Mouse (Mus musculus): ENCODE results near the gene Tmem184a. TPM values are rescaled to one million over a fixed set of nuclear protein-coding genes. Genes with fewer than 3 reads are reported as not detected.

Gene Tmem184a
- polyA plus RNA-seq, 1 experiment from 2014 or later: 0.92 TPM

GRCm38 (mm10) chr5:139818056-139818455, 1.7 kb downstream of the Tmem184a start:
- DNase-seq (ENCODE audit: low spot score) (no peak), ATAC-seq (ENCODE audit: insufficient number of reproducible peaks, low FRiP score, low TSS enrichment, low read depth) (no peak)
- Histone ChIP-seq H3K9ac (ENCODE audit: low read length) (no peak overlapping the region), H3K4me1 (ENCODE audit: control insufficient read depth, insufficient read depth, low read length) (peaks cover 7% of the 10 kb centered on the region), H3K4me2 (ENCODE audit: low read depth, severe bottlenecking) (no peak overlapping the region), H3K9me3 (ENCODE audit: control insufficient read depth, low read length) (no peaks in the 10 kb centered on the region), H3K4me3 (ENCODE audit: low read depth, low read length) (no peak overlapping the region), H3K36me3 (ENCODE audit: control insufficient read depth, insufficient read depth, low read length) (peaks cover 5% of the 10 kb centered on the region; the same call in 1 of the 2 replicates), H3K27me3 (ENCODE audit: control insufficient read depth, insufficient read depth, low read length) (peaks cover 25% of the 10 kb centered on the region), H3K27ac (replicated peaks; ENCODE audit: low read depth, low read length) (no peak overlapping the region)
- 78% methylated on average over 3 of the region's 3 CpGs for WGBS

- Histone ChIP-seq H3K4me2 (ENCODE audit: low read depth, severe bottlenecking) (no peak overlapping the region), H3K9ac (ENCODE audit: low read length) (no peak overlapping the region), H3K4me1 (ENCODE audit: control insufficient read depth, insufficient read depth, low read length) (peaks cover 7% of the 10 kb centered on the region), H3K36me3 (ENCODE audit: control insufficient read depth, insufficient read depth, low read length) (peaks cover 2% of the 10 kb centered on the region; the same call in 1 of the 2 replicates), H3K4me3 (ENCODE audit: low read depth, low read length) (no peak overlapping the region), H3K27me3 (ENCODE audit: control insufficient read depth, insufficient read depth, low read length) (peaks cover 31% of the 10 kb centered on the region), H3K9me3 (ENCODE audit: control insufficient read depth, low read length) (no peaks in the 10 kb centered on the region), H3K27ac (replicated peaks; ENCODE audit: low read depth, low read length) (no peak overlapping the region)
- DNase-seq (ENCODE audit: low spot score) (no peak), ATAC-seq (ENCODE audit: insufficient number of reproducible peaks, low FRiP score, low TSS enrichment, low read depth) (no peak)
- WGBS: 0% methylated on average over 1 of the region's 1 CpGs
Measured at GRCm38 (mm10) chr5:139817292-139817691, 2.4 kb downstream of the Tmem184a start.

- Histone ChIP-seq H3K27ac (replicated peaks; ENCODE audit: low read depth, low read length) (no peak overlapping the region), H3K9ac (ENCODE audit: low read length) (no peak overlapping the region), H3K4me1 (ENCODE audit: control insufficient read depth, insufficient read depth, low read length) (no peaks in the 10 kb centered on the region), H3K4me3 (ENCODE audit: low read depth, low read length) (no peak overlapping the region), H3K4me2 (ENCODE audit: low read depth, severe bottlenecking) (no peak overlapping the region), H3K9me3 (ENCODE audit: control insufficient read depth, low read length) (no peaks in the 10 kb centered on the region), H3K36me3 (ENCODE audit: control insufficient read depth, insufficient read depth, low read length) (no peaks in the 10 kb centered on the region), H3K27me3 (ENCODE audit: control insufficient read depth, insufficient read depth, low read length) (peaks cover 31% of the 10 kb centered on the region)
- no peak for ATAC-seq (ENCODE audit: insufficient number of reproducible peaks, low FRiP score, low TSS enrichment, low read depth)
- DNase-seq (ENCODE audit: low spot score): no peak
Measured at GRCm38 (mm10) chr5:139816445-139816844, 3.3 kb downstream of the Tmem184a start.

GRCm38 (mm10) chr5:139815964-139816363, 3.8 kb downstream of the Tmem184a start:
- Histone ChIP-seq H3K27ac (replicated peaks; ENCODE audit: low read depth, low read length) (no peak overlapping the region), H3K36me3 (ENCODE audit: control insufficient read depth, insufficient read depth, low read length) (no peaks in the 10 kb centered on the region), H3K4me1 (ENCODE audit: control insufficient read depth, insufficient read depth, low read length) (no peaks in the 10 kb centered on the region), H3K9me3 (ENCODE audit: control insufficient read depth, low read length) (no peaks in the 10 kb centered on the region), H3K4me3 (ENCODE audit: low read depth, low read length) (no peak overlapping the region), H3K9ac (ENCODE audit: low read length) (no peak overlapping the region), H3K27me3 (ENCODE audit: control insufficient read depth, insufficient read depth, low read length) (peaks cover 31% of the 10 kb centered on the region), H3K4me2 (ENCODE audit: low read depth, severe bottlenecking) (no peak overlapping the region)
- 81% methylated on average over 6 of the region's 6 CpGs for WGBS
- DNase-seq (ENCODE audit: low spot score) (no peak), ATAC-seq (ENCODE audit: insufficient number of reproducible peaks, low FRiP score, low TSS enrichment, low read depth) (no peak)

GRCm38 (mm10) chr5:139813963-139814381, 5.7 kb downstream of the Tmem184a start:
- Histone ChIP-seq H3K9me3 (ENCODE audit: control insufficient read depth, low read length) (no peaks in the 10 kb centered on the region), H3K27ac (replicated peaks; ENCODE audit: low read depth, low read length) (no peak overlapping the region), H3K27me3 (ENCODE audit: control insufficient read depth, insufficient read depth, low read length) (peaks cover 31% of the 10 kb centered on the region), H3K9ac (ENCODE audit: low read length) (no peak overlapping the region), H3K4me2 (ENCODE audit: low read depth, severe bottlenecking) (no peak overlapping the region), H3K4me3 (ENCODE audit: low read depth, low read length) (no peak overlapping the region), H3K4me1 (ENCODE audit: control insufficient read depth, insufficient read depth, low read length) (no peaks in the 10 kb centered on the region), H3K36me3 (ENCODE audit: control insufficient read depth, insufficient read depth, low read length) (no peaks in the 10 kb centered on the region)
- WGBS: 6% methylated on average over 13 of the region's 13 CpGs
- no peak for DNase-seq (ENCODE audit: low spot score)
- no peak for ATAC-seq (ENCODE audit: insufficient number of reproducible peaks, low FRiP score, low TSS enrichment, low read depth)

GRCm38 (mm10) chr5:139813126-139813490, 6.6 kb downstream of the Tmem184a start:
- no peak overlapping the region for H3K9ac ChIP-seq (ENCODE audit: low read length)
- ATAC-seq (ENCODE audit: insufficient number of reproducible peaks, low FRiP score, low TSS enrichment, low read depth): no peak
- no peaks in the 10 kb centered on the region for H3K36me3 ChIP-seq (ENCODE audit: control insufficient read depth, insufficient read depth, low read length)
- no peak for DNase-seq (ENCODE audit: low spot score)
- peaks cover 31% of the 10 kb centered on the region for H3K27me3 ChIP-seq (ENCODE audit: control insufficient read depth, insufficient read depth, low read length)
- H3K27ac ChIP-seq (replicated peaks; ENCODE audit: low read depth, low read length): no peak overlapping the region
- H3K4me2 ChIP-seq (ENCODE audit: low read depth, severe bottlenecking): no peak overlapping the region
- H3K4me1 ChIP-seq (ENCODE audit: control insufficient read depth, insufficient read depth, low read length): no peaks in the 10 kb centered on the region
- H3K4me3 ChIP-seq (ENCODE audit: low read depth, low read length): no peak overlapping the region
- WGBS: 33% methylated on average over 9 of the region's 10 CpGs
- H3K9me3 ChIP-seq (ENCODE audit: control insufficient read depth, low read length): no peaks in the 10 kb centered on the region

- Histone ChIP-seq H3K36me3 (ENCODE audit: control insufficient read depth, insufficient read depth, low read length) (no peaks in the 10 kb centered on the region), H3K4me2 (ENCODE audit: low read depth, severe bottlenecking) (no peak overlapping the region), H3K9me3 (ENCODE audit: control insufficient read depth, low read length) (no peaks in the 10 kb centered on the region), H3K27me3 (ENCODE audit: control insufficient read depth, insufficient read depth, low read length) (peaks cover 31% of the 10 kb centered on the region), H3K4me1 (ENCODE audit: control insufficient read depth, insufficient read depth, low read length) (no peaks in the 10 kb centered on the region), H3K4me3 (ENCODE audit: low read depth, low read length) (no peak overlapping the region), H3K9ac (ENCODE audit: low read length) (no peak overlapping the region), H3K27ac (replicated peaks; ENCODE audit: low read depth, low read length) (no peak overlapping the region)
- WGBS: 73% methylated on average over 20 of the region's 20 CpGs
- ATAC-seq (ENCODE audit: insufficient number of reproducible peaks, low FRiP score, low TSS enrichment, low read depth) (no peak), DNase-seq (ENCODE audit: low spot score) (no peak)
Measured at GRCm38 (mm10) chr5:139812398-139813125, 7.2 kb downstream of the Tmem184a start.

GRCm38 (mm10) chr5:139811677-139812397, 7.9 kb downstream of the Tmem184a start:
- no peak for DNase-seq (ENCODE audit: low spot score)

More at GRCm38 (mm10) chr5:139811677-139812397, 7.9 kb downstream of the Tmem184a start:
- no peaks in the 10 kb centered on the region for H3K9me3 ChIP-seq (ENCODE audit: control insufficient read depth, low read length)
- ATAC-seq (ENCODE audit: insufficient number of reproducible peaks, low FRiP score, low TSS enrichment, low read depth): no peak
- H3K27ac ChIP-seq (replicated peaks; ENCODE audit: low read depth, low read length): no peak overlapping the region
- H3K4me3 ChIP-seq (ENCODE audit: low read depth, low read length): no peak overlapping the region
- H3K4me2 ChIP-seq (ENCODE audit: low read depth, severe bottlenecking): no peak overlapping the region
- H3K27me3 ChIP-seq (ENCODE audit: control insufficient read depth, insufficient read depth, low read length): peaks cover 31% of the 10 kb centered on the region
- H3K4me1 ChIP-seq (ENCODE audit: control insufficient read depth, insufficient read depth, low read length): no peaks in the 10 kb centered on the region
- 86% methylated on average over 15 of the region's 15 CpGs for WGBS
- H3K36me3 ChIP-seq (ENCODE audit: control insufficient read depth, insufficient read depth, low read length): no peaks in the 10 kb centered on the region
- H3K9ac ChIP-seq (ENCODE audit: low read length): no peak overlapping the region
